Mouse (Mus musculus): ENCODE measurements at regions not wholly inside any gene's neighbourhood (a gene's known extent, or its start where the extent isn't known, plus 50 kb on each side); places are given as distances from the start of the nearest gene placed in this dataset.
"Not testable (repeated sequence)": the region's sequence is repeated elsewhere in the genome, so short reads cannot be mapped to it uniquely, and the experiment has no call there.

GRCm38 (mm10) chr17:82901098-82901891 lies 313.8 kb upstream of the Pkdcc start:
- peak in 1 of 2 experiments; percentile 27 for DNase-seq (ENCODE audit: low spot score in 2 of 2)
- intact Hi-C loops (cut with DNase I) = no loop called here

GRCm38 (mm10) chr17:82904961-82905360 lies 310.1 kb upstream of the Pkdcc start:
- intact Hi-C loops (cut with DNase I) = no loop called here

GRCm38 (mm10) chr17:82905483-82905882 lies 309.6 kb upstream of the Pkdcc start:
- DNase-seq (ENCODE audit: low spot score in 2 of 2) = no peak
- intact Hi-C loops (cut with DNase I) = no loop called here

More at GRCm38 (mm10) chr17:82904961-82905360, 310.1 kb upstream of the Pkdcc start:
- no peak for DNase-seq (ENCODE audit: low spot score in 2 of 2)

DNA sequence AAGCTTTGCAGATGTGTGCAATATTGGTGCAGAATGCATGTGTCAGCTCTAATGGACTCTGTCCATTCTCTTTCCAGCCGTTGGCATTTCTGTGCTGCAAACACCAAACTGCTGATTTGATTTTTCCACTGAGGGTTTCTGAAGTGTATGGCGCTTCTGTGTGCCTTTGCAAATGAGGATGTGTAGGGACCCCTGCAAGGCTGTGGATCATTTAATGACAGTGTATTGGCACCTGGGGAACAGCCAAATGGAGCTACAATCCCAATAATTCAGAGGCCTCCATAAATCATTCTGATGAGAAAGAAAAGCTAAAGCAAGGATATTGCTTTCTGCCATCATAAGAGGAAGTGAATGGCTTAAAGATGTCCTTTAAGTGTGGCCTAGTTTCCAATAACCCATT lies 305.9 kb upstream of the Pkdcc start:
- intact Hi-C loops (cut with DNase I) = no loop called here
- no peak for DNase-seq (ENCODE audit: low spot score in 2 of 2)

DNA sequence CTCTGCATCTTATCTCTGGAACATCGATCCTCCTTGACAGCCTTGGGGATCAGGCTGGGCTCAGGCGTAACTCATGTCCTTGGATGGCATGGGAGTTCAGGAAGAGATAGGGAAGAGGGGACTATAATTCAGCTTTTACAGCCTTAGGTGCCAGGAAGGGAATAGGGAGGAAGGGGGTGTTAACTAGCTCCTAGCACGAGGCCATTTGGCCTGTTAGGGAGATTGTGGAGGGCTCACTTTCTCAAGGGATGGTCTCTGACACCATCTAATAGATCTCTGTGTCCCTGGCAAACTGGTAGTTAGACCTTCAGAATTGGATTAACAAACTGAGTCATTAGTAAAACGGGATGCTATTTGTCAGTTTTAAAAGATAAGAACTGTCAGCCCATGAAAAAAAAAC lies 292.1 kb upstream of the Pkdcc start:
- DNase-seq (ENCODE audit: low spot score in 2 of 2); intact Hi-C loops (cut with DNase I): not testable (repeated sequence)

- no peak for DNase-seq (ENCODE audit: low spot score in 2 of 2)
- intact Hi-C loops (cut with DNase I) = no loop called here
These were observed 289.3 kb upstream of the Pkdcc start for GRCm38 (mm10) chr17:82925751-82926150.

DNA sequence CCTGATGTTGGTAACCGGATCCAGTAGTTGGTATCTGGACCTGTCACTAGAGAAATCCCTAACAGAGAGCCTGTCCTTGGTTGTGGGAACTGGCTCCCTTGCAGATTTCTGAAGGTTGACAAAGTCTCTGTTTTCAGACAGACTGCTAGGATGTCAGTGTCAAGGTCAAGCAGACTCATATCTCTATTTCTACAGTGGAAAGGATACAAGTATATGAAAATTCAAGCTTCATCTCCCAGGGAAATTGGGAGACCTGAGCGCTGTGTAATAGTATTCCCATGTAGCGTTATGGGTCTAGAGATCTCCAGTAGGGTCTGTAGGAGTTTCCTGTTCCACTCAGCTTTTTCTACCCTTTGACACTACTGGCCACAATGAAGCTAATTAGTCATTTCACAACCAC lies 287.4 kb upstream of the Pkdcc start:
- intact Hi-C loops (cut with DNase I) = no loop called here
- no peak for DNase-seq (ENCODE audit: low spot score in 2 of 2)

GRCm38 (mm10) chr17:82929511-82929910 lies 285.6 kb upstream of the Pkdcc start:
- intact Hi-C loops (cut with DNase I) = no loop called here
- no peak for DNase-seq (ENCODE audit: low spot score in 2 of 2)

- intact Hi-C loops (cut with DNase I) = loop anchor here (2.0 kb wide), 1 partner anchor 70 kb away; no protein-coding TSS in a partner anchor
- peak; percentile 26 to 80 for DNase-seq (ENCODE audit: low spot score in 2 of 2)
These were observed 284.4 kb upstream of the Pkdcc start for GRCm38 (mm10) chr17:82930738-82931137.

DNA sequence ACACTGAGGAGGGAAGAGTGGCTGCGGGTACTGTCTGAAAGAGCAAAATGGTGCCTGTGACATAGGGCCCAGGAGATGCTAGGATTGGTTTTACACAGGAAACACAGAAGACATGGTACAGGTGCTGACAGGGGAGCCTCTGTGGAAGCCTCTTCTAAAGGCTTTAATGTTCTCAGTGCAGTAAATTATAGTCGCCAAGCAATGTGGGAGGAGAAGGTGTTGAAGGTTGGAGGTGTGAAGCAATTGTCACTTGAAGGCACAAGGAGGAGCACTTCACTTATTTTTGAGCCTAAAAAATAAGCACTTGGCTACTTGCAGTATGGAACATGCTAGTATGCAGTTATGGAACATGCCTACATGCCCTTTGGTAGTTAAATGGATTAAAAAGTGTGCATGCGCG lies 283.6 kb upstream of the Pkdcc start:
- DNase-seq (ENCODE audit: low spot score in 2 of 2) = peak in 1 of 2 experiments; percentile 66
- intact Hi-C loops (cut with DNase I) = loop anchor here (2.0 kb wide), 1 partner anchor 71 kb away; no protein-coding TSS in a partner anchor

GRCm38 (mm10) chr17:82936836-82937235 lies 278.3 kb upstream of the Pkdcc start:
- no peak for DNase-seq (ENCODE audit: low spot score in 2 of 2)
- intact Hi-C loops (cut with DNase I) = no loop called here

- DNase-seq (ENCODE audit: low spot score in 2 of 2) = no peak
- intact Hi-C loops (cut with DNase I) = no loop called here
These were observed 269.0 kb upstream of the Pkdcc start for GRCm38 (mm10) chr17:82946083-82946482.

- intact Hi-C loops (cut with DNase I) = loop anchor here (10.0 kb wide), 1 partner anchor 1285 kb away; no protein-coding TSS in a partner anchor
- DNase-seq (ENCODE audit: low spot score in 2 of 2) = no peak
These were observed 265.3 kb upstream of the Pkdcc start for GRCm38 (mm10) chr17:82949794-82950193.

DNA sequence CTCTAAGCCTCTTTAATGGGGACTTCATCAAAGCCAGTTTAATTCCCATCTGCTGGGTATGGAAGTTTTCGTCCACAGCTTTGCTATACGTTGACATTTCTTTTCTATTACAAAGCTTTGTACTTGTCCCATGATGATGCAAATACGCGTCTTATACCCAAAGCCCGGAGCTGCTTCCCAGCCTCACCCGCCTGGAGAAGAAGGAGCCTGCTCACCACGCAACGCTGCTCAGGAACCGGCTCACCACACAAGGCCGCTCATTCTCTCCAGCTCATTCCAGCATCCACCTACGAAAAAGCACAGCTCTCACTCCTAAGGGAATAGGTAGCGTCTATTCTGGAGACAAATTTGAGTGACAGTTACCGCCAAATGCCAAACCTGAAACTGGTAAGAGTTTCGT lies 264.8 kb upstream of the Pkdcc start:
- no peak for DNase-seq (ENCODE audit: low spot score in 2 of 2)
- intact Hi-C loops (cut with DNase I) = loop anchor here (10.0 kb wide), 1 partner anchor 1285 kb away; no protein-coding TSS in a partner anchor

- peak; percentile 47 to 62 for DNase-seq (ENCODE audit: low spot score in 2 of 2)
- intact Hi-C loops (cut with DNase I) = loop anchor here (5.0 to 10.0 kb wide), 2 partner anchors 1293 to 1765 kb away; no protein-coding TSS in a partner anchor
These were observed 257.7 kb upstream of the Pkdcc start for GRCm38 (mm10) chr17:82957409-82957808.

DNA sequence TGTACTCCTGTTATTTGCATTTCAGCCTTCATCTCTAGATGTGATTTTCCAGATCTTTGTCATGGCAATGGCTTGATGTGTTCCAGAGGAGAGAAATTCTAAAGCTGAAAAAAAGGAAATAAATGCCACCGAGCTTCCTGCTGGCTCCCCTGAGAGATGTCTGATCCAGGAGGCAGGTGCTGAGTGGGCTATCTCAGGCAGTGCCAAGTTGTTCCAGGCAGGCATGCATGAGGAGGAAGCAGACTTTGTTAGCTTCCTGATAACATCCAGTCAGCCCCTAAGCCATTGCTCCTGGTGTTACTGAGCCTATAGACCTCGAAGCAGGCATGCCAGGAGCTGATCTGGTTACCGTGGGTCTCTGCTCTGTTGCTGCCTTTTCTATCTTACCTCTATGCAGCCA lies 251.7 kb upstream of the Pkdcc start:
- intact Hi-C loops (cut with DNase I) = loop anchor here (5.0 kb wide), 1 partner anchor 1641 kb away; no protein-coding TSS in a partner anchor
- DNase-seq (ENCODE audit: low spot score in 2 of 2) = peak in 1 of 2 experiments; percentile 53

DNA sequence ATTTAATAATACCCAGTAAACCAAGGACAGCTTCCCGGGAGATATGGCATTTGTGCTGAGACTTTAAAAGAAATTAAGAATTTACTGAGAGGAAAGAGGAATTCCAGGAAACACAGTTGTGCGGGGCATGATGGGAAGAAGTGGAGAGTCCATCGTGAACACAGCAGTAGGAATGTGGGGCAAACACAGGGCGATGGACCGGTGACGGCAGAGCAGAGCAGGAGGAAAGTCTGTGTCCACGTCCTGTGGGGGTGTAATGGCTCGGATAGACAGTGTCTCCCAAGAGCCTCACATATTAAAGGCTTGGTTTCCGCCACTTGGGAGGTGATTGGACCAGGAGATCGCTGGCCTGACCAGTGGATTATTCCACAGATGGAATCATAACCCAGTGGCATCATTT lies 215.4 kb upstream of the Pkdcc start:
- intact Hi-C loops (cut with DNase I) = loop anchor here (5.0 to 10.0 kb wide), 2 partner anchors 1807 to 1955 kb away; no protein-coding TSS in a partner anchor
- no peak for DNase-seq (ENCODE audit: low spot score in 2 of 2)

- DNase-seq (ENCODE audit: low spot score in 2 of 2) = no peak
- intact Hi-C loops (cut with DNase I) = loop anchor here (5.0 to 10.0 kb wide), 2 partner anchors 1808 to 1956 kb away; no protein-coding TSS in a partner anchor
These were observed 214.7 kb upstream of the Pkdcc start for GRCm38 (mm10) chr17:83000411-83000810.

DNA sequence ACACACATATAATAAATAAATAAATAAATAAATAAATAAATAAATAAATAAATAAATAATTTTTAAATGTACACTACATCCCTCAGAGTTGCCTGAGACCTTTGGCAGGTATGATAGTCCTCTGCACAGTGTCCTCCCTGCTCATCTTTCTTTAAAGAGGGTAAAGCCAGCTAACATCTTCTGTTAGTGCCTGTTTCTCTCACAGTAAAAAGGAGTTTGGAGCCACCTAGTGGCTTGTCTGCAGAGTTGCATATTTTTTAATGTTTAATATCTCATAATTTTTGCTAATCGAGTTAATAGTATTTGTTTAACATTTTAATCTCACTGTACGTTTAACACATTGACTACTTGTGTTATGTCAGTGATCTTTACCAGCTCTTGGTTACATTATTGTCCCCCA lies 213.5 kb upstream of the Pkdcc start:
- peak in 1 of 2 experiments; percentile 9 for DNase-seq (ENCODE audit: low spot score in 2 of 2)
- intact Hi-C loops (cut with DNase I) = loop anchor here (5.0 to 10.0 kb wide), 2 partner anchors 1809 to 1957 kb away; no protein-coding TSS in a partner anchor

- intact Hi-C loops (cut with DNase I) = no loop called here
These were observed 204.2 kb upstream of the Pkdcc start for GRCm38 (mm10) chr17:83010845-83011244.

DNA sequence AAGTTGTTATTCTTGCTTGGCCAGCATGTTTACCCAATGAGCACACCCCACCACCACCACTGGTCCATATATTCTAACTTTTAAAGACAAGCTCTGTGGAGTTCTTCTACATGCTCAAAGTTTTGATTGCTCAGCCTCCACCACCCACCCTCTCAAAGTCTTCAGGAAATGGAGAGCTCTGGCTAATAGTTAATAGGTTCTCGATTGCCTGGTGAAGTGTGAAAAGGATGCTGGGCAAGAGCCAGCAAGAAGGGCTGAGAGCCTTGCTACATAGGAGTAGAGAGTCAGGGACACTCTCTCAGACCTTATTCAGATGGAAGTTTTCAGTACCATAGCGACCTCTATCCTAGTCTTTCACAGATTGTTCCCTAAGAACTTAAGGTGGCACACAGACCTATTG lies 199.4 kb upstream of the Pkdcc start:
- intact Hi-C loops (cut with DNase I) = no loop called here
- DNase-seq (ENCODE audit: low spot score in 2 of 2) = no peak

More at GRCm38 (mm10) chr17:83010845-83011244, 204.2 kb upstream of the Pkdcc start:
- no peak for DNase-seq (ENCODE audit: low spot score in 2 of 2)

Data from left cerebral cortex, postnatal 25 days (tissue).